Mouse (Mus musculus) neural tube, embryonic 14.5 days (tissue): ENCODE data around the gene Cry2. TPM values are rescaled to one million over a fixed set of nuclear protein-coding genes. Genes with fewer than 3 reads are reported as not detected.

Experiments
- ATAC-seq: fragments of 200-750 bp; cut with Nextera tagmentation; 2 replicates; pipeline ENCODE4 v1.8.0; 2017; ENCODE audit warnings: low read depth, mild to moderate bottlenecking, moderate TSS enrichment, moderate library complexity
- H3K27ac ChIP-seq: fragments of 300-500 bp; sonication (generic); 2 replicates; pipeline ENCODE4 v1.5.1; 2014; ENCODE audit warnings: low read depth, mild to moderate bottlenecking, control low read depth, low read length, moderate library complexity, mixed read lengths
- H3K27me3 ChIP-seq: fragments of 300-500 bp; sonication (generic); 2 replicates; pipeline ENCODE4 v1.6.1; 2014; ENCODE audit warnings: low read length; ENCODE audit not compliant: control insufficient read depth, insufficient read depth
- H3K36me3 ChIP-seq: fragments of 300-500 bp; sonication (generic); 2 replicates; pipeline ENCODE4 v1.6.1; 2014; ENCODE audit warnings: low read length, mixed read lengths; ENCODE audit not compliant: control insufficient read depth, insufficient read depth
- H3K4me1 ChIP-seq: fragments of 300-500 bp; sonication (generic); 2 replicates; pipeline ENCODE4 v1.6.1; 2014; ENCODE audit warnings: low read length; ENCODE audit not compliant: control insufficient read depth, insufficient read depth
- H3K4me2 ChIP-seq: fragments of 300-500 bp; sonication (generic); 2 replicates; pipeline ENCODE4 v1.6.1; 2014; ENCODE audit warnings: mild to moderate bottlenecking, low read depth, low read length, control low read depth
- H3K4me3 ChIP-seq: fragments of 300-500 bp; sonication (generic); 2 replicates; pipeline ENCODE4 v1.5.1; 2014; ENCODE audit warnings: low read depth, low read length, control low read depth, mixed read lengths
- H3K9ac ChIP-seq: fragments of 300-500 bp; sonication (generic); replicated peaks from 2 replicates; pipeline ENCODE4 v1.6.1; 2014; ENCODE audit warnings: low read depth, mild to moderate bottlenecking, control low read depth, low read length, mixed read lengths
- H3K9me3 ChIP-seq: fragments of 300-500 bp; sonication (generic); 2 replicates; pipeline ENCODE4 v1.6.1; 2016; ENCODE audit warnings: low read length; ENCODE audit not compliant: control insufficient read depth
- WGBS: fragments of 180-500 bp; shearing (Covaris S2); extraction: QIAGEN DNeasy Blood & Tissue Kit; methylation state at CpG from one replicate; pipeline ENCODE4 v1.1.7; 2014; 5-methylcytosine and 5-hydroxymethylcytosine counted together
- polyA plus RNA-seq: library from polyadenylated mRNA; unstranded; fragments of >200 nt; fragmentation: Nextera tagmentation; extraction: Ambion mirVana; gene quantifications from 2 replicates; pipeline ENCODE4 v1.2.1, GENCODE M21; 2014

Gene Cry2
- polyA plus RNA-seq, 1 experiment from 2014 or later: 43.5 TPM

- Histone ChIP-seq H3K4me2 (no peak overlapping the region), H3K4me3 (no peak overlapping the region), H3K9me3 (no peaks in the 10 kb centered on the region), H3K36me3 (no peaks in the 10 kb centered on the region), H3K4me1 (peaks cover 3% of the 10 kb centered on the region; the same call in 1 of the 2 replicates), H3K9ac (no peak overlapping the region), H3K27ac (no peak overlapping the region), H3K27me3 (no peaks in the 10 kb centered on the region)
- WGBS: 63% methylated on average over 3 of the region's 3 CpGs
- ATAC-seq: no peak
These were observed 4.7 kb upstream of the Cry2 start for GRCm38 (mm10) chr2:92438567-92438966.

GRCm38 (mm10) chr2:92437875-92438274, 4.0 kb upstream of the Cry2 start:
- H3K9ac ChIP-seq: no peak overlapping the region
- 1% methylated on average over 5 of the region's 5 CpGs for WGBS
- peaks cover 6% of the 10 kb centered on the region for H3K4me1 ChIP-seq
- peak overlapping the region; percentile 35 for H3K4me2 ChIP-seq
- H3K27me3 ChIP-seq: no peaks in the 10 kb centered on the region
- H3K4me3 ChIP-seq: no peak overlapping the region
- no peaks in the 10 kb centered on the region for H3K36me3 ChIP-seq
- no peaks in the 10 kb centered on the region for H3K9me3 ChIP-seq
- no peak for ATAC-seq
- no peak overlapping the region for H3K27ac ChIP-seq

GRCm38 (mm10) chr2:92437366-92437765, 3.5 kb upstream of the Cry2 start:
- Histone ChIP-seq H3K4me2 (no peak overlapping the region), H3K4me3 (no peak overlapping the region), H3K9ac (no peak overlapping the region), H3K4me1 (peaks cover 11% of the 10 kb centered on the region), H3K9me3 (no peaks in the 10 kb centered on the region), H3K27me3 (no peaks in the 10 kb centered on the region), H3K27ac (no peak overlapping the region), H3K36me3 (no peaks in the 10 kb centered on the region)
- ATAC-seq: no peak
- 80% methylated on average over 4 of the region's 4 CpGs for WGBS

DNA sequence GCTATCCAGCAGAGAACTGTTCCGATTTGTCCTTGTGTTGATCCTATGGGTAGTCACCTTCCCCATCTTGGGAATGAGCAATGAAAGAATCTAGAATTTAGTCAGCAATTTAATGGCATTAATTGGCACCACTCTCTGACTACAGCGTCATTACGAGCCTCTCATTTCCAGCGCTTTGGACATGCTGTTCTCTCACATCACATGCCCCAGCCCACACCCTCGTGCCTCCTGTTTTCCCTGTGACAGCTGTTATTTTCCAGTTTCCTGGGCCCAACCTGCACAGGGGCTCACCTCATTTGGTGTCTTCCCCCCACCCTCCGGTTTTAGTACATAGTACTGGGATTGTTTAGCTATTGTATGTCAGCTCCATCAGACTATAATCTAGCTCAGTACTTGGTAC, 1.2 kb upstream of the Cry2 start:
- Histone ChIP-seq H3K27ac (no peak overlapping the region), H3K9ac (no peak overlapping the region), H3K27me3 (no peaks in the 10 kb centered on the region), H3K4me2 (peak overlapping the region; percentile 93; the same call in 1 of the 2 replicates), H3K4me1 (peaks cover 32% of the 10 kb centered on the region), H3K36me3 (no peaks in the 10 kb centered on the region), H3K9me3 (no peaks in the 10 kb centered on the region), H3K4me3 (no peak overlapping the region)
- no peak for ATAC-seq
- 48% methylated on average over 6 of the region's 6 CpGs for WGBS

DNA sequence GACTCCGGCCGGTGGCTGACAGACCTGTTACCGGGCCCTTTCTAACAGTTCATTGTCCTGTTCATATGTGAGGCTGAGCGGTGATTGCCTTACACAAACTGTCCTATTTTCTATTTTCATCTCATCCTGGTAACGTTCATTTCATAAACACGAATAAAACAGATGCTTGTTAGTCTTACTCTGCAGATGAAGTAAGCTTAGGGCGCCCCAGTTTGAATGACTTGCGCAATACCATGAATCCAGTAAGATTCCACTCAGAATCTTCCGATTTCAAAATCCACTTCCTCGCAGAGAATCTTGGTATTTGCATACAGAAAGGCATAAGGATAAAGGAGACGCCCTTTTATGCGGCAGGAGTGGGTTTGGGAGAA, 517 bp upstream of the Cry2 start:
- H3K4me1 ChIP-seq: peaks cover 32% of the 10 kb centered on the region
- ATAC-seq: no peak
- peak overlapping the region; percentile 64 for H3K27ac ChIP-seq
- no peaks in the 10 kb centered on the region for H3K9me3 ChIP-seq
- no peaks in the 10 kb centered on the region for H3K36me3 ChIP-seq
- H3K27me3 ChIP-seq: no peaks in the 10 kb centered on the region
- 8% methylated on average over 12 of the region's 12 CpGs for WGBS
- peak overlapping the region; percentile 79 for H3K9ac ChIP-seq
- peak overlapping the region; percentile 87 for H3K4me3 ChIP-seq
- H3K4me2 ChIP-seq: peak overlapping the region; percentile 93

- 33% methylated on average over 17 of the region's 17 CpGs for WGBS
- H3K27ac ChIP-seq: peak overlapping the region; percentile 82
- H3K9ac ChIP-seq: peak overlapping the region; percentile 79
- H3K4me3 ChIP-seq: peak overlapping the region; percentile 87
- peaks cover 41% of the 10 kb centered on the region for H3K4me1 ChIP-seq
- no peaks in the 10 kb centered on the region for H3K36me3 ChIP-seq
- ATAC-seq: no peak
- no peaks in the 10 kb centered on the region for H3K27me3 ChIP-seq
- H3K9me3 ChIP-seq: no peaks in the 10 kb centered on the region
- peak overlapping the region; percentile 93 for H3K4me2 ChIP-seq
These were observed 1.2 kb downstream of the Cry2 start for GRCm38 (mm10) chr2:92432299-92433295.

DNA sequence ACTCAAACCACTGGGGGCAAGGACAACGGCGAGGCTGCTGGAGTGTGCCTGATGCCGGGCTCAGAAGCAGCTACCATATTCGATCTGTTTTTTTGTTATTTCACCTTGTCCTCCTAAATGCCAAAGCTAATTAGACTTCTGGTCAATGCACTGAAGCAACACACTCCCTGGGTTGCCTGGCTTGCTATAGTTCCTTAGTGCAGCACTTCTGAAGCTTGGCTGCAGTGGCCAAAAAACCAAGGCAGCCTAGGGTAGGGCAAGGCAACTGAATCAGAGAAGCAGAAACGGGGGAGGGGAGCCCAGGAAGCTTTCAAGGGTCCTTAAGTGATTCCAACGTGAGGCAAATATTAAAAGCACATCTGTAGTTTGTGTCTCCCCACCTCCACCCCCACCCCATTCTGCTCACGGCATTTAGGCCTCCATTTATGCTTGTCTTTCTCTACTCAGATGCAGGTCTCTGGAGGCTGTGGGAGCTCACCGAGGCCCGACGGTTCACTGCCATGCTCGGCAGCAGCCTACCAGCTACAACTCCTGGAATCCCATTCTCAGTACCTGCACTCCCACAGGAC, 2.1 kb downstream of the Cry2 start:
- WGBS: 23% methylated on average over 11 of the region's 11 CpGs
- H3K9me3 ChIP-seq: no peaks in the 10 kb centered on the region

GRCm38 (mm10) chr2:92430723-92431541, 2.9 kb downstream of the Cry2 start:
- Histone ChIP-seq H3K9ac (peak overlapping the region; percentile 79), H3K4me1 (peaks cover 44% of the 10 kb centered on the region), H3K36me3 (no peaks in the 10 kb centered on the region), H3K4me2 (peak overlapping the region; percentile 93), H3K9me3 (no peaks in the 10 kb centered on the region), H3K27me3 (no peaks in the 10 kb centered on the region), H3K4me3 (peak overlapping the region; percentile 87), H3K27ac (peak overlapping the region; percentile 82)
- peak; percentile 15; the same call in 1 of the 2 replicates for ATAC-seq
- 66% methylated on average over 20 of the region's 21 CpGs for WGBS

More for the DNA sequence above, 2.1 kb downstream of the Cry2 start:
- H3K4me2 ChIP-seq: peak overlapping the region; percentile 93
- no peak for ATAC-seq
- peak overlapping the region; percentile 79 for H3K9ac ChIP-seq
- peaks cover 41% of the 10 kb centered on the region for H3K4me1 ChIP-seq
- no peaks in the 10 kb centered on the region for H3K27me3 ChIP-seq
- H3K27ac ChIP-seq: peak overlapping the region; percentile 82
- H3K36me3 ChIP-seq: no peaks in the 10 kb centered on the region
- H3K4me3 ChIP-seq: peak overlapping the region; percentile 87
